Mouse (Mus musculus): Measurements from ENCODE around the gene Med12.

The Med12 gene

GRCm38 (mm10) chrX:101273875-101274738 lies at the start of gene Med12:
Med12 (plus strand) TSS chrX:101274030.
- in situ Hi-C loops (cut with MboI; ENCODE audit: low sequenced_read_pairs): no loop called here

- in situ Hi-C loops (cut with MboI; ENCODE audit: low sequenced_read_pairs): no loop called here
These were observed 28.8 kb upstream of the Med12 start for GRCm38 (mm10) chrX:101245011-101245410.

- in situ Hi-C loops (cut with MboI; ENCODE audit: low sequenced_read_pairs): no loop called here
These were observed 19.7 kb upstream of the Med12 start, which contains the start of gene Foxo4 for GRCm38 (mm10) chrX:101253952-101254729. Foxo4 (plus strand) TSS chrX:101254528.

DNA sequence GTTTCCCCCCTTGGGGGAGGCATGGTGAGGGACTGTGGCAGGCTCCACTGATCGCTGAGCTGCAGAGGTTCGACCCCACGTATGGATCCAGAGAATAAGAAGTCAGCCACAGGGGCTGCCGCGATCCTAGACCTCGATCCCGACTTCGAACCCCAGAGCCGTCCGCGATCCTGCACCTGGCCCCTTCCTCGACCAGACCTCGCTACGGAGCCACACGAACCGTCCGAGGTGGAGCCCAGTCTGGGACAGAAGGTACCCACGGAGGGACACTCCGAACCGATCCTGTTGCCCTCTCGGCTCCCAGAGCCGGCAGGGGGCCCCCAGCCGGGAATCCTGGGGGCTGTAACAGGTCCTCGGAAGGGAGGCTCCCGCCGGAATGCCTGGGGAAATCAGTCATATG lies 19.1 kb upstream of the Med12 start:
- in situ Hi-C loops (cut with MboI; ENCODE audit: low sequenced_read_pairs): no loop called here

DNA sequence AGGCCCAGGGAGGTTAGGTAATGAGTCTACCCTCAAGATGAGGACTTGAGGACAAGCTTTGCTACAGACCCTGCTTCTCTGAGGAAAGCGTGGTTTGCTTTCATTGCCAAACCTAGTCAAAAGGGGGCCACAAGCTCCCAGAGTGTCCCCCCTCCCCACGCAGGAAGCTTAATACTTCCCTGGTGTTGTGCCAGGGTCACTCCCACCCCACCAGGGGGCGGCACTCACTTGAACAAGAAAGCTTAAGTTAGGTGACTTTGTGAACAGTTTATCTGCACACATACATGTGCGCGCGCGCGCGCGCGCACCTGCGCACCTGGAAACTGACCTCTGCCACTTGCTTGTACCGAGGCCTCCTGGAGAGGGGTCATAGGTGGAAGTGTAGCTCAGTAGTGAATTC lies 17.2 kb upstream of the Med12 start:
- in situ Hi-C loops (cut with MboI; ENCODE audit: low sequenced_read_pairs): no loop called here

DNA sequence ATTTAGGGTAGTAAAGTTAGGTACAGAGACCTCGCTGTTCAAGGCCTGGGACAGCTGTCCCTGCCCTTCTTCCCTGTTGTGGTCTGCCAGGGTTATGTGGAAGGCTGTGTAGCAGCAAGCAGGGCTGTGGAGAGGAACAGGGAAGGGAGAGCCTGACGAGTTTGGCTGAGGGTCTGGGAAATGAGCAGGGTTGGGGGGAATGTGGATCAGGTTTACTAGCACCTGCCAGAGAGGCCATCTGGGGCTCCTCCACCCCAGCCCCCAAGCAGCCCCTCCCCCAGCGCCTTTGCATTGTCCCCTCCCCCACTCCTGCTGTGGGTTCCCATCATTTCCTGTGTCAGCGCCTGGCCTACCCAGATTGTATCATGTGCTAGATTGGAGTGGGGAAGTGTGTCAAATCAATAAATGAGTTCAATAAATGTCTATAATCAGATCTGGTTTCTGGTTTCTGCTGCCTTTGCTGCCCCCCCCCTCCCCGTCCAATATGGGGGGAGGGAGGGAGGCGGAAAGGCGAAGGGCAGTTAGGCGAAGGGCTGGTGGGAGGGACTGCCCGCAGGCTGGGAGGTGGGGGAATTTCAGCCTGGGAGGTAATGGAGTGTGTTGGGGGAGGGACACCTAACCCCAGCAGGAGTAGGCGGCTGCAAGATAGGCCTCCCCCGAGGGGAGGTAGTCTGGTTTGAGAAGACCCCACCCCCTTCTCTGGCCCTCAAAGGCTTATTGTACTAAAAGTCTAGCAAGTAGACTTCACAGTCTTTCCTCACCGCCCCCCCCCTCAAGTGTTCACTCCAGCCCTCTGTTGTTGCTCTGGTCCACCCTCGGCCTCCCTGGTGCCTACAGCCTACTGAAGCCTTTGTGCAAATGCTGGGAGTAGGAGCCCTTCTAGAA lies 13.1 kb upstream of the Med12 start:
- in situ Hi-C loops (cut with MboI; ENCODE audit: low sequenced_read_pairs): no loop called here

- in situ Hi-C loops (cut with MboI; ENCODE audit: low sequenced_read_pairs): no loop called here
These were observed 9.9 kb upstream of the Med12 start, which contains the start of gene Gm614 for GRCm38 (mm10) chrX:101263892-101264291. Gm614 (minus strand) TSS chrX:101263992.

DNA sequence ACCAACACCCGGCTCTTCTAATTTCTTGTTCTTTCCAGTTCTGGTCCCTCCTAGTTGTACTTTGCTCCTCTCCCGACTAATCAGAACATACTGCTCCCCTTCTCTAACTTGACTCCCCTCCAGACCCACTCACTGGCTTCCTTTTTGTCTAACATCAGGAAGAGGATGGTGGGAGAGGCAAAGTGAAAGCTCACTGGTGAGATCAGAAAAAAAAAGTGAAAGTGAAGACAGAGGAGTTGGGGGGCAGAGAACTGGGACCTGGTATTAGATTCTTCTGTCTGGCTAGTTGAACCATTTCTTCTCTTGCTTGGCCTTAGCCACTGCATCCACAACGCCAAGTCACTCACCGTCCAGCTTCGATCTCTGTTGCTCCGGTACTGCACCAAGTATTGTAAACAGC lies 7.2 kb upstream of the Med12 start:
- in situ Hi-C loops (cut with MboI; ENCODE audit: low sequenced_read_pairs): no loop called here

DNA sequence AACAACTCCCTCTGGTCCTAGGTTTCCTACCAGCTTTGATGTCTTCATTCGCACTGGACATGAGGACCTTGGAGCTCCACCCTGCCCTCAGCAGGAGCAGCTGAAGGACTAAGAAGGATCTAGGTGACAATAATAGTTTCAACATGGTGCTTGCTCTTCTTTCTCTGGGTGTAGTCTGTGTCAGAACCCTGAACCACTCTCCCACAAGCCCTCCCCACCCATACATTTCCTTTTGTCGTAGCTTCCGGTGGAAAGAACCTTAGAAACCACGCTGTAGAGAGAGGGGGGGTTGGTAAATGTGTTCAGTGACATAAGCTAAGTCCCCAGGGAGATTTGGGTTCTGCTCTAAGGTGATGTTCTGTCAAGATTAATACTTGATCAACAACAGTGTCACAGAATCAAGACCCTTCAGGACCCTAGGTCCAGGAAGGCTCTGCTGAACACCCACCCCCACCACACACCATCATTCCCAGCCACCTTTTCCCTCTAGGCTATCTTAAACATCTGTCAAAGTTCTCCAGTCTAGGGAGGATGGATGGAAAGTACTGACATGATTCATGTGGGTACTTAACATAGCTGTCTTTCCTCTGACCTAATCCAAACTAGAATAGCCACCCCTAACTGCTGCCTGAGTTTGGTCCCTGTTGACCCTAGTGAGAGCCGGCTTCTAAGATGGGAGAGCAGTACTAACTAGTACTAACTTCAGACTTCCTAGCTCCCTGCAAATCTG lies 5.6 kb upstream of the Med12 start, which contains the start of gene Il2rg:
Gene Il2rg (minus strand): TSS at position 231 of the 730 bp plus-strand sequence.
- in situ Hi-C loops (cut with MboI; ENCODE audit: low sequenced_read_pairs): no loop called here

- in situ Hi-C loops (cut with MboI; ENCODE audit: low sequenced_read_pairs): no loop called here
These were observed 5.1 kb upstream of the Med12 start, which contains the start of gene Gm20489 for GRCm38 (mm10) chrX:101268755-101269124. Gm20489 (minus strand) TSS chrX:101269023.

DNA sequence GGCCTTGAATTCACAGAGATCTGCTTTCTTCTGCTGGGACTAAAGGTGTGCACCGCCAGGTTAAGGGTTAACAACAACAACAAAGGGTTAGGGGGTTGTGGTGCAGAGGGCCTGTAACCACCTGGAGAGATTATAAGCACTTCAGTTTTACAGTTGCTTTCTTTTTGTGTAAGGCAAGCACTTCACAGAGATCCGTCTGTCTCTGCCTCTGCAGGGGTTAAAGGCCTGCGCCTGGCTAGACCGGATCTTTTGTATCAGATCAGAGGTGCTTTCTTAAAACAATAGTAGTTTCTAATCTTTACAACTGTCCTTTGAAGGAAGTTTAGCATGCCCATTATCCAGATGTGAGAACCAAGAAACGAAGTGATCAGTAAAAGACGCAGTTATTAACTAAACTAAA lies 420 bp upstream of the Med12 start:
- in situ Hi-C loops (cut with MboI; ENCODE audit: low sequenced_read_pairs): no loop called here

GRCm38 (mm10) chrX:101282813-101283212 lies 9.0 kb downstream of the Med12 start:
- in situ Hi-C loops (cut with MboI; ENCODE audit: low sequenced_read_pairs): no loop called here

GRCm38 (mm10) chrX:101285534-101285933 lies 11.7 kb downstream of the Med12 start:
- in situ Hi-C loops (cut with MboI; ENCODE audit: low sequenced_read_pairs): no loop called here

DNA sequence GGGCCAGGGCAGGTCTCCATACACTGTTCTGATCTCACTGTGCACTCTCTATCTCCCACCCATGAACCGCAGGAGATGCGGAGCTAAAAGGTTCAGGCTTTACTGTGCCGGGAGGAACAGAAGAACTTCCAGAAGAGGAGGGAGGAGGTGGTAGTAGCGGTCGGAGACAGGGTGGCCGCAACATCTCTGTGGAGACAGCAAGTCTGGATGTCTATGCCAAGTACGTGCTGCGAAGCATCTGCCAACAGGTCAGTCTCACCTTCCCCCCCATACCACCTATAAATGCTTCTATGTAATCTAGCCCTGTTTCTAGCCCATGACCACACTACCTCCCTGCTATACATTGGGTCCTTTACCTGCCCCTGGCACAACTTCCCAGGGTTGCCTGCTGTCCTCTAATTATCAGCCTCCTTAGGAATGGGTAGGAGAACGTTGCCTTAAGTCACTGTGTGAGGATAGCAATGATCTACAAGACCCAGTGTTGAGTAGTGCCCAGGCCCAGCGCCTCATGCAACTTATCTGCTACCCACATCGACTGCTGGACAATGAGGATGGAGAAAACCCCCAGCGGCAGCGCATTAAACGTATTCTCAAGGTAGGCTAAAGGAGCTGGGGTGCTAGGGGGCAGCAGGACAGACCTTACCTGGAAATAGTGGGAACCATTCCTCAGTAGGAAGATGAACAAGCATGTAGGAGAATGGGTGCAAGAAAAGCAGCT lies 12.3 kb downstream of the Med12 start:
- in situ Hi-C loops (cut with MboI; ENCODE audit: low sequenced_read_pairs): no loop called here

DNA sequence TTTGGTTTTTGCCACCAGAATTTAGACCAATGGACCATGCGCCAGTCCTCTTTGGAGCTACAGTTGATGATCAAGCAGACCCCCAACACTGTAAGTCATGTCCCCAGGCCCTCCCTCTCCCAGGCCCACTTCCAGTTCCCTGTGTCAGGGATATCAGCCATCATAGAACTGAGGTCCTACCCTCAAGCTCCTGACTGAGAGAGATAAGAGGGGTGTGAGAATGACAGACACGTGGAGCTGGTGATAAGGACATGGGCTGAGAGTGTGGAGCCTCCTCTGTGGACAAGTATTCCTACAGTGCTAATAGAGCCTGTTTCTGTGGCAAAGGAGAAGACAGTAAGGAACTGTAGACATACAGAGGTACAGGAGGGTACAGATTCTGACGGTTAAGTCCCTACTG lies 13.7 kb downstream of the Med12 start:
- in situ Hi-C loops (cut with MboI; ENCODE audit: low sequenced_read_pairs): no loop called here

DNA sequence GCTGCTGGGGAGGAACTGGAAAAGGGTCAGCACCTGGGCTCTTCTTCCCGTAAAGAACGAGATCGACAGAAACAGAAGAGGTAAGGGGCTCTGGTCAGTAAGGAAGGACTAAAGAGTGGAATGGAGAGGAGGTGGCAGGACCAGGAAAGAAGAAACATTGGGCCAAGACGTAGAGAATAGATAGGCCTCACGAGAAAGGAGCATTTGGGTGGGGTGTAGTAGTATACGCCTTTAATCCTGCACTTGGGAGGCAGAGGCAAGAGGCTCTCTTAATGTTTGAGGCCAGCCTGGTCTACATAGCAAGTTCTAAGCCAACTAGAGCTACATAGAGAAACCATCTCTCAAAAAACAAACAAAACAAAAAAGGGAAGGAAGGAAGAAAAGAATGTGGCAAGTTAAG lies 14.6 kb downstream of the Med12 start:
- in situ Hi-C loops (cut with MboI; ENCODE audit: low sequenced_read_pairs): no loop called here

DNA sequence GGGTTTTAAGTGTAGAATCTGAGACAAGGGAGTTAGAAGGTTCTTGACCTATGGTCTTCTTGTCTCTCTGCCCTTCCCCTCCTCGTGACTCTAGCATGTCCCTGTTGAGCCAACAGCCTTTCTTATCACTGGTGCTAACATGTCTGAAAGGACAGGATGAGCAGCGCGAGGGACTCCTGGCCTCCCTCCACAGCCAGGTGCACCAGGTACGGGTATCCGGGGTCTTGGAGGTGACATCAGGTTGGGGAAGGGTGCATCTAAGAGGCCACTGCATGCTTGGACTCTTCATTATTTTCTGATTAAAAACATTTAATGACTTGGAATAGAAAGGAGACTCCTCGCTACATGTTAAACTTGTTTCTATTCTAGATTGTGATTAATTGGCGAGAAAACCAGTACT lies 15.2 kb downstream of the Med12 start:
- in situ Hi-C loops (cut with MboI; ENCODE audit: low sequenced_read_pairs): no loop called here

GRCm38 (mm10) chrX:101290111-101290510 lies 16.3 kb downstream of the Med12 start:
- in situ Hi-C loops (cut with MboI; ENCODE audit: low sequenced_read_pairs): no loop called here

GRCm38 (mm10) chrX:101299055-101299454 lies 25.2 kb downstream of the Med12 start, which contains the start of gene Nlgn3:
Nlgn3 (plus strand) TSS chrX:101299168.
- in situ Hi-C loops (cut with MboI; ENCODE audit: low sequenced_read_pairs): no loop called here
